Mouse (Mus musculus) ES-E14 (cell line): ENCODE data around the gene Spon1. TPM values are rescaled to one million over a fixed set of nuclear protein-coding genes. Genes with fewer than 3 reads are reported as not detected.
A peak's percentile ranks its signal among the peaks of the same experiment; 100 is the strongest.

ENCODE experiments used
- DNase-seq: peaks from one replicate; pipeline ENCODE4 v3.0.0-alpha.2; 2013; ENCODE audit warnings: low read depth, low spot score
- H3K27ac ChIP-seq: 2 replicates; pipeline ENCODE4 v1.5.1; 2012; ENCODE audit warnings: low read depth, mild to moderate bottlenecking, low read length, moderate library complexity, mixed read lengths; ENCODE audit not compliant: poor library complexity, insufficient read depth, severe bottlenecking
- H3K36me3 ChIP-seq: 2 replicates; pipeline ENCODE4 v1.6.1; 2012; ENCODE audit warnings: mild to moderate bottlenecking, low read length, moderate library complexity, mixed read lengths; ENCODE audit not compliant: control insufficient read depth, poor library complexity, insufficient read depth, severe bottlenecking
- H3K4me1 ChIP-seq, 2 experiments: fragments of 150-350 bp in 1 of 2; sonication (generic) in 1 of 2; 2 replicates each; pipeline ENCODE4 v1.6.1; 2012; ENCODE audit warnings: low read length in 2 of 2, mild to moderate bottlenecking in 1 of 2, mixed read lengths in 1 of 2; ENCODE audit not compliant: control insufficient read depth in 2 of 2, insufficient read depth in 2 of 2, poor library complexity in 1 of 2
- H3K4me3 ChIP-seq, 2 experiments: fragments of 150-350 bp in 1 of 2; sonication (generic) in 1 of 2; 2 replicates each; pipeline ENCODE4 v1.5.1; 2012; ENCODE audit warnings: low read length in 2 of 2, low read depth in 1 of 2, mild to moderate bottlenecking in 1 of 2, mixed read lengths in 1 of 2; ENCODE audit not compliant: insufficient read depth in 1 of 2, poor library complexity in 1 of 2, severe bottlenecking in 1 of 2
- H3K9ac ChIP-seq: 2 replicates; pipeline ENCODE4 v1.6.1; 2012; ENCODE audit warnings: low read depth, mild to moderate bottlenecking, low read length, mixed read lengths; ENCODE audit not compliant: poor library complexity, insufficient read depth, severe bottlenecking
- H3K9me3 ChIP-seq: fragments of 150-350 bp; sonication (generic); 2 replicates; pipeline ENCODE4 v1.6.1; 2012; ENCODE audit warnings: low read depth, mild to moderate bottlenecking, low read length; ENCODE audit not compliant: control insufficient read depth, insufficient read depth
- CHD2 ChIP-seq: IDR thresholded peaks from 2 replicates; pipeline ENCODE4 v1.6.1; 2014; ENCODE audit warnings: mild to moderate bottlenecking, low read depth, low read length, inconsistent platforms
- HCFC1 ChIP-seq: IDR thresholded peaks from 2 replicates; pipeline ENCODE4 v1.6.1; 2012; ENCODE audit warnings: low read length, inconsistent platforms, borderline replicate concordance; ENCODE audit not compliant: insufficient read depth
- MAFK ChIP-seq: IDR thresholded peaks from 2 replicates; pipeline ENCODE4 v1.6.1; 2014; ENCODE audit warnings: mild to moderate bottlenecking, low read depth, low read length, inconsistent platforms; ENCODE audit not compliant: insufficient read depth
- ZC3H11A ChIP-seq: IDR thresholded peaks from 2 replicates; pipeline ENCODE4 v1.6.1; 2012; ENCODE audit warnings: low read depth, mild to moderate bottlenecking, inconsistent platforms, low read length, borderline replicate concordance
- ZNF384 ChIP-seq: IDR thresholded peaks from 2 replicates; pipeline ENCODE4 v1.6.1; 2012; ENCODE audit warnings: low read depth, low read length, inconsistent platforms
- in situ Hi-C, 2 experiments: fragments of 600-800 bp; cut with MboI; formaldehyde crosslinking; loops; one replicate each; pipeline ENCODE4 v1.15.1; 2025; ENCODE audit warnings: low sequenced_read_pairs in 2 of 2, inconsistent platforms in 1 of 2; ENCODE audit not compliant: unreplicated experiment in 2 of 2
- total RNA-seq: library from RNA; depleted of rRNA; stranded (reverse); fragments of 300-350 nt; gene quantifications from 2 replicates; pipeline ENCODE4 v1.2.3, GENCODE M21; 2012

Gene Spon1
- total RNA-seq, 1 experiment, result 0.13 TPM

DNA sequence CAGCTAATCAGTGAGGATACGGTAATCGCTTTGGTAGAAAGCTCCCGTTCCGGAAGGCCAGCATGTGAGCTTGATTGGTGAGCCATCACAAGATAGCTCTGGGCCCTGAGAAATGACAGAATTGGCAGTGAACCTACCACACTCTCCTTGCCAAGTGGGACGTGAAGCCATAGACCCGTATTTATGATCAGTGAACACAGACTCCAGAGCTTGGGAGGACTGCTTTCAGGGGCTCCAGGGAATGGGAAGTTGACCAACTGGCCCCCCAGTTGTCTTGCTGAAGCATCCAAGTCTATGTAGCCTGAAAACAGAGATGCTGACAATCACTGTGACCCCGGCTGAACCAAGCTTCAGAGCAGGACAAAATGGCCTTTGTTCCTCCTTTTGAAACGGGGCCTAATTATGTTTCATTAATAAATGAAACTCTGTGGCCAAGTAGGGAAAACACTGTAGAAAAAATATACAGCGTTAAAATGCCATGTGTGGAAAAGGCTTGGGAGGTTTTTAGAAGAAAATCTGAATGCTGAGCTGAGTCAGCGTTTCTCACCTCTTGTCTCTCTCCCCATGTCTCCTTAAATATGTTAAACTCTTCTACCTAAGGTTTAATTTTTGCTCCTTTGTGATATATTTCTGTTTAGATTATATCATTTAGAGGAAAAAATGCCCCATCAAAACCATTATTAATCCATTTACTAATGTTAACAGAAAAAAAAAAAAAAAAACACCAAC is 220.8 kb downstream of the Spon1 start:
- DNase-seq, result no peak
- Histone ChIP-seq H3K36me3 (no peaks in the 10 kb centered on the region), H3K4me3 (no peak overlapping the region), H3K27ac (no peak overlapping the region), H3K4me1 (no peaks in the 10 kb centered on the region), H3K9ac (no peak overlapping the region), H3K9me3 (no peaks in the 10 kb centered on the region)
- in situ Hi-C loops, result no loop called here
- TF ChIP-seq CHD2, result no peak
- no peak for TF ChIP-seq ZC3H11A
- TF ChIP-seq ZNF384, result no peak
- no peak for TF ChIP-seq HCFC1
- TF ChIP-seq MAFK, result peak; percentile 91

DNA sequence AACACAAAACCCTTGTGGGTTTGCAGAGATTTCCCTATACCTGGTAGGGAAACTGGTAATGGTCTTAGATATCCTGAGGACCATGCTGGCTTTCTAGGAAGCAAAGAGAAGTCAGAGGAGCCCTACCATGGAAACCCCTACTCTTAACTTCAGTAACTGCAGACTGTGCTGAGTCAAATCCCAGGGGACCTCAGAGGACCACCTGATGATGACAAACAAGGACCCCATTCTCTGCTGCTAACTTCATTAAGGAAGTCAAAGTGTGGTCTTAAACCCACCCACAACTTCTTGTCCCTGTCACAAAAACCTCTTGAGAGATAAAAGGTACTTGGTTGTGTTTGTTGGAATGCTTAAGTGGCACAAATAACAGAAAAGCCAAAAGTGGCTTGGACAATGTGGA is 222.4 kb downstream of the Spon1 start:
- Histone ChIP-seq H3K4me1 (no peaks in the 10 kb centered on the region), H3K9ac (no peak overlapping the region), H3K36me3 (no peaks in the 10 kb centered on the region), H3K4me3 (no peak overlapping the region), H3K27ac (no peak overlapping the region), H3K9me3 (no peaks in the 10 kb centered on the region)
- TF ChIP-seq HCFC1 (no peak), ZC3H11A (no peak), MAFK (no peak), CHD2 (no peak), ZNF384 (no peak)
- in situ Hi-C loops, result no loop called here
- no peak for DNase-seq

DNA sequence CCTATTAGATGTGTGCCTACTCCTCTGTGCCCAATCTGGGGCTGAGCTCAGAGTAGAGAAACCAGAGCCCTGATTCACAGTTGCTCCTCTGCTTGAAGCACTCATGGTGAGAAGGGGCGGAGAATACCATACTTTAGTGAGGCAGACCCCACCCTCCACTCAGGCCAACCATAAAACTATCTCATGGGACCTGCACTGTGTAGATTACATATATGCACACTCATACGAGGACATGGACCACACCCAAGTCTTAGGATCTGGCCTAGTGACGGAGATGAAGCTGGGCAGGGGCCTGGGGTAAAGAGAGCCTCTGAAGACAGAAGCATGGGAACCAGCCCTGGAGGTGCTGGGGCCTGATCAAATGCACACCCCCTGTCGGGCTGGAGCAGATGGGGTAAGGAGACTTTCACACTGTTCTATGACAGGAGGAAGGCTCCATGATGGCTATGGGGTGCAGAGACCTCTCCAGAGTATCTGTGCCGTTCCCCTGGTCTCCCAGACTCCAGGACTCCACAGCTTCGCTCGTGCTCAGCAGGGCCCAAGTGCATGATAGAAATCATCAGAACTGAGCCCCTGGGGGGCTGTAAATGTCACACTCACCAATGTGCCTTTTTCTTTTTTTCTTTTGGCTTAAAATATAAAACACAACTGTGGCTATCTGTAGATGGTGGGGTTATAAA is 232.0 kb downstream of the Spon1 start:
- Histone ChIP-seq H3K9me3 (no peaks in the 10 kb centered on the region), H3K9ac (no peak overlapping the region), H3K27ac (no peak overlapping the region), H3K36me3 (no peaks in the 10 kb centered on the region), H3K4me3 (no peak overlapping the region), H3K4me1 (no peaks in the 10 kb centered on the region)
- in situ Hi-C loops, result no loop called here
- TF ChIP-seq ZNF384 (no peak), ZC3H11A (no peak)
- no peak for DNase-seq

DNA sequence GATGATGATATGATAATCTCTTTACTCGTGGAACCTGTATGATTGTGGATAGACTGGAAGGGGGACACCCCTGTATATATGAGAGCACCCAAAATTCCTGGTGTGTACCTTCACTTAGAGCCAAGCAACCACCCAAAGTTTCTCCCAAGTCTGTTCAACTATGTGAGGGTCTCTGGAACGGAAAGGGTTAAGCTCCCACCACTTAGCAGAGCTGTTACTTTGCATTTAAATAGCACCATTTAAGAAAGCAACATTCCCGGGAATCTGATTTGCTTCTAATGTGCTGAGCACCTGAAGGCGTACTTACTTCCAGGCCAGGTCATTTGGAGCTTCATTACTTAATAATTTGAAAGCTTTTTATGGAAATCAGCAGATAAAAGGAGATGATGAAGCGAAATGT is 238.4 kb downstream of the Spon1 start:
- no peaks in the 10 kb centered on the region for H3K36me3 ChIP-seq
- H3K4me3 ChIP-seq, result no peak overlapping the region
- H3K27ac ChIP-seq, result no peak overlapping the region
- no peaks in the 10 kb centered on the region for H3K9me3 ChIP-seq
- DNase-seq, result peak; percentile 31
- in situ Hi-C loops, result no loop called here
- no peak for TF ChIP-seq ZNF384
- no peak for TF ChIP-seq ZC3H11A
- TF ChIP-seq HCFC1, result no peak
- H3K9ac ChIP-seq, result no peak overlapping the region
- H3K4me1 ChIP-seq, result peaks cover 0 to 2% of the 10 kb centered on the region in 2 experiments; a peak in 1 of 4 replicates
